Mouse (Mus musculus) WW6 (cell line): ENCODE measurements around the gene Lman2l.

Experiments
- DNase-seq: peaks from one replicate; pipeline ENCODE4 v3.0.0-alpha.2; 2013; ENCODE audit warnings: low read depth, low spot score

Lman2l gene

GRCm38 (mm10) chr1:36458169-36458568 is 13.1 kb upstream of the Lman2l start:
- DNase-seq, result no peak

- DNase-seq, result no peak
These were observed 12.4 kb upstream of the Lman2l start for GRCm38 (mm10) chr1:36457388-36458014.

- DNase-seq, result no peak
These were observed 9.2 kb upstream of the Lman2l start for GRCm38 (mm10) chr1:36454055-36454815.

GRCm38 (mm10) chr1:36446841-36447240 is 1.8 kb upstream of the Lman2l start:
- DNase-seq, result no peak

GRCm38 (mm10) chr1:36446106-36446824 is 1.2 kb upstream of the Lman2l start:
- no peak for DNase-seq

- DNase-seq, result no peak
These were observed 437 bp upstream of the Lman2l start for GRCm38 (mm10) chr1:36445508-36445907.

GRCm38 (mm10) chr1:36441101-36441500 is 4.0 kb downstream of the Lman2l start:
- no peak for DNase-seq

- DNase-seq, result no peak
These were observed 7.8 kb downstream of the Lman2l start for GRCm38 (mm10) chr1:36437223-36437622.

- DNase-seq, result no peak
These were observed 8.6 kb downstream of the Lman2l start for GRCm38 (mm10) chr1:36436515-36436914.

- DNase-seq, result no peak
These were observed 10.0 kb downstream of the Lman2l start for GRCm38 (mm10) chr1:36435071-36435470.

- no peak for DNase-seq
These were observed 11.5 kb downstream of the Lman2l start for GRCm38 (mm10) chr1:36433616-36434015.

GRCm38 (mm10) chr1:36432999-36433398 is 12.1 kb downstream of the Lman2l start:
- no peak for DNase-seq

GRCm38 (mm10) chr1:36429511-36429910 is 15.6 kb downstream of the Lman2l start:
- DNase-seq, result no peak

- DNase-seq, result no peak
These were observed 40.5 kb downstream of the Lman2l start for GRCm38 (mm10) chr1:36404531-36404930.

GRCm38 (mm10) chr1:36401509-36401908 is 43.6 kb downstream of the Lman2l start:
- no peak for DNase-seq

GRCm38 (mm10) chr1:36397041-36397440 is 48.0 kb downstream of the Lman2l start:
- no peak for DNase-seq

GRCm38 (mm10) chr1:36379582-36379981 is 65.5 kb downstream of the Lman2l start:
- DNase-seq, result no peak

- DNase-seq, result no peak
These were observed 66.2 kb downstream of the Lman2l start for GRCm38 (mm10) chr1:36378880-36379279.

GRCm38 (mm10) chr1:36371934-36372845 is 72.9 kb downstream of the Lman2l start, which contains the start of gene Fer1l5:
TSS of gene Fer1l5 (plus strand) at chr1:36372291.
- DNase-seq, result no peak

GRCm38 (mm10) chr1:36370918-36371317 is 74.2 kb downstream of the Lman2l start:
- no peak for DNase-seq
